Mouse (Mus musculus) midbrain, embryonic 13.5 days (tissue): ENCODE measurements around the gene Hist1h2ad. TPM values are rescaled to one million over a fixed set of nuclear protein-coding genes. Genes with fewer than 3 reads are reported as not detected.
"Not testable (repeated sequence)": the region's sequence is repeated elsewhere in the genome, so short reads cannot be mapped to it uniquely, and the experiment has no call there.

Experiments
- ATAC-seq: fragments of 200-750 bp; cut with Nextera tagmentation; 2 replicates; pipeline ENCODE4 v1.8.0; 2017; ENCODE audit warnings: mild to moderate bottlenecking, moderate TSS enrichment, moderate library complexity
- H3K27ac ChIP-seq: fragments of 300-500 bp; sonication (generic); 2 replicates; pipeline ENCODE4 v1.5.1; 2015; ENCODE audit warnings: inconsistent platforms, mild to moderate bottlenecking, moderate library complexity
- H3K27me3 ChIP-seq: fragments of 300-500 bp; sonication (generic); 2 replicates; pipeline ENCODE4 v1.6.1; 2015; ENCODE audit warnings: mild to moderate bottlenecking, inconsistent platforms
- H3K36me3 ChIP-seq: fragments of 300-500 bp; sonication (generic); 2 replicates; pipeline ENCODE4 v1.6.1; 2015; ENCODE audit warnings: mild to moderate bottlenecking, inconsistent platforms
- H3K4me1 ChIP-seq: fragments of 300-500 bp; sonication (generic); replicated peaks from 2 replicates; pipeline ENCODE4 v1.6.1; 2015; ENCODE audit warnings: inconsistent platforms
- H3K4me2 ChIP-seq: fragments of 300-500 bp; sonication (generic); replicated peaks from 2 replicates; pipeline ENCODE4 v1.6.1; 2015; ENCODE audit warnings: moderate library complexity, mild to moderate bottlenecking, inconsistent platforms
- H3K4me3 ChIP-seq: fragments of 300-500 bp; sonication (generic); replicated peaks from 2 replicates; pipeline ENCODE4 v1.5.1; 2015; ENCODE audit warnings: mild to moderate bottlenecking, inconsistent platforms
- H3K9ac ChIP-seq: fragments of 300-500 bp; sonication (generic); replicated peaks from 2 replicates; pipeline ENCODE4 v1.6.1; 2015; ENCODE audit warnings: mild to moderate bottlenecking, inconsistent platforms
- H3K9me3 ChIP-seq: fragments of 300-500 bp; sonication (generic); 2 replicates; pipeline ENCODE4 v1.6.1; 2016; ENCODE audit warnings: mild to moderate bottlenecking, inconsistent platforms
- WGBS: fragments of 180-500 bp; shearing (Covaris S2); methylation state at CpG from one replicate; pipeline ENCODE4 v1.1.7; 2015; 5-methylcytosine and 5-hydroxymethylcytosine counted together
- polyA plus RNA-seq: library from polyadenylated mRNA; unstranded; fragments of >200 nt; fragmentation: Nextera tagmentation; extraction: Ambion mirVana; gene quantifications from 2 replicates; pipeline ENCODE4 v1.2.1, GENCODE M21; 2015

Hist1h2ad gene
- polyA plus RNA-seq, 1 experiment from 2014 or later, result 1.7 TPM

- Histone ChIP-seq H3K9ac (peak overlapping the region; percentile 76; the same call in 1 of the 2 replicates), H3K4me3 (peak overlapping the region; percentile 50), H3K27ac (peak overlapping the region; percentile 93), H3K4me2 (peak overlapping the region; percentile 51)
- not testable (repeated sequence) for ATAC-seq, H3K4me1 ChIP-seq, H3K36me3 ChIP-seq, H3K9me3 ChIP-seq, H3K27me3 ChIP-seq
- 0% methylated on average over 14 of the region's 14 CpGs for WGBS
These were observed 29.4 kb upstream of the Hist1h2ad start for GRCm38 (mm10) chr13:23544787-23545120.

GRCm38 (mm10) chr13:23546694-23547093, 27.5 kb upstream of the Hist1h2ad start:
- Histone ChIP-seq H3K27me3 (no peaks in the 10 kb centered on the region), H3K27ac (no peak overlapping the region), H3K4me2 (no peak overlapping the region), H3K36me3 (no peaks in the 10 kb centered on the region), H3K9ac (no peak overlapping the region), H3K9me3 (no peaks in the 10 kb centered on the region), H3K4me3 (no peak overlapping the region), H3K4me1 (peaks cover 16% of the 10 kb centered on the region)
- 82% methylated on average over 5 of the region's 5 CpGs for WGBS
- ATAC-seq, result no peak

- 5% methylated on average over 3 of the region's 3 CpGs for WGBS
These were observed 23.4 kb upstream of the Hist1h2ad start for GRCm38 (mm10) chr13:23550761-23551145.

GRCm38 (mm10) chr13:23551146-23551834, 22.9 kb upstream of the Hist1h2ad start, which contains the start of gene Hist1h4f:
Gene Hist1h4f, minus strand, starts transcription at chr13:23551648.
- WGBS, result under 1% methylated on average over 47 of the region's 47 CpGs
- ATAC-seq, result peak; percentile 89
- H3K27me3 ChIP-seq, H3K9me3 ChIP-seq, H3K36me3 ChIP-seq: not testable (repeated sequence)
- Histone ChIP-seq H3K4me2 (peak within 1 kb of the TSS; percentile 65), H3K27ac (peak within 1 kb of the TSS; percentile 90), H3K4me3 (peak within 1 kb of the TSS; percentile 47), H3K4me1 (peaks cover 31% of the 10 kb centered on the region), H3K9ac (peak within 1 kb of the TSS; percentile 59)

More at GRCm38 (mm10) chr13:23550761-23551145, 23.4 kb upstream of the Hist1h2ad start:
- no peaks in the 10 kb centered on the region for H3K27me3 ChIP-seq
- H3K4me3 ChIP-seq, result peak overlapping the region; percentile 47
- H3K36me3 ChIP-seq, result no peaks in the 10 kb centered on the region
- no peaks in the 10 kb centered on the region for H3K9me3 ChIP-seq
- peak overlapping the region; percentile 59 for H3K9ac ChIP-seq
- peak overlapping the region; percentile 90 for H3K27ac ChIP-seq
- peaks cover 30% of the 10 kb centered on the region for H3K4me1 ChIP-seq
- no peak for ATAC-seq
- H3K4me2 ChIP-seq, result peak overlapping the region; percentile 65

- ATAC-seq, result no peak; the same call in 1 of the 2 replicates
- Histone ChIP-seq H3K4me1 (peaks cover 36% of the 10 kb centered on the region), H3K36me3 (no peaks in the 10 kb centered on the region), H3K9ac (peak overlapping the region; percentile 59; the same call in 1 of the 2 replicates), H3K4me3 (peak overlapping the region; percentile 47), H3K27me3 (no peaks in the 10 kb centered on the region), H3K27ac (peak overlapping the region; percentile 90), H3K9me3 (no peaks in the 10 kb centered on the region), H3K4me2 (peak overlapping the region; percentile 65)
- WGBS, result 53% methylated on average over 8 of the region's 8 CpGs
These were observed 22.0 kb upstream of the Hist1h2ad start for GRCm38 (mm10) chr13:23551931-23552914.

- 0 out of 2 replicates have a peak within 1 kb of the TSS, but pooled peaks have one; percentile 65 for H3K4me2 ChIP-seq
- H3K27me3 ChIP-seq, result no peaks in the 10 kb centered on the region
- ATAC-seq, result no peak
- no peak within 1 kb of the TSS for H3K4me3 ChIP-seq
- H3K36me3 ChIP-seq, result no peaks in the 10 kb centered on the region
- peaks cover 36% of the 10 kb centered on the region for H3K4me1 ChIP-seq
- H3K9me3 ChIP-seq, result no peaks in the 10 kb centered on the region
- H3K9ac ChIP-seq, result no peak within 1 kb of the TSS
- H3K27ac ChIP-seq, result peak within 1 kb of the TSS; percentile 91
These were observed 21.2 kb upstream of the Hist1h2ad start, which contains the start of gene Hist1h1d for GRCm38 (mm10) chr13:23552962-23553361. Gene Hist1h1d, plus strand, starts transcription at chr13:23553262.

GRCm38 (mm10) chr13:23554393-23554792, 19.8 kb upstream of the Hist1h2ad start:
- no peaks in the 10 kb centered on the region for H3K9me3 ChIP-seq
- H3K27me3 ChIP-seq, result no peaks in the 10 kb centered on the region
- peak overlapping the region; percentile 55 for H3K4me3 ChIP-seq
- 25% methylated on average over 9 of the region's 9 CpGs for WGBS
- no peak for ATAC-seq
- H3K27ac ChIP-seq, result peak overlapping the region; percentile 91
- no peaks in the 10 kb centered on the region for H3K36me3 ChIP-seq
- H3K9ac ChIP-seq, result peak overlapping the region; percentile 78
- H3K4me2 ChIP-seq, result peak overlapping the region; percentile 100
- H3K4me1 ChIP-seq, result peaks cover 36% of the 10 kb centered on the region

- ATAC-seq, result peak; percentile 77
- Histone ChIP-seq H3K27me3 (no peaks in the 10 kb centered on the region), H3K36me3 (no peaks in the 10 kb centered on the region), H3K9ac (peak overlapping the region; percentile 78), H3K27ac (peak overlapping the region; percentile 91), H3K9me3 (no peaks in the 10 kb centered on the region), H3K4me1 (peaks cover 36% of the 10 kb centered on the region), H3K4me2 (peak overlapping the region; percentile 100), H3K4me3 (peak overlapping the region; percentile 55)
- WGBS, result under 1% methylated on average over 53 of the region's 54 CpGs
These were observed 19.0 kb upstream of the Hist1h2ad start for GRCm38 (mm10) chr13:23554925-23555838.

- WGBS, result under 1% methylated on average over 18 of the region's 18 CpGs
- Histone ChIP-seq H3K4me1 (peaks cover 35% of the 10 kb centered on the region), H3K27ac (peak overlapping the region; percentile 91), H3K36me3 (no peaks in the 10 kb centered on the region), H3K27me3 (no peaks in the 10 kb centered on the region), H3K9ac (peak overlapping the region; percentile 78), H3K9me3 (no peaks in the 10 kb centered on the region), H3K4me2 (peak overlapping the region; percentile 100), H3K4me3 (peak overlapping the region; percentile 55)
- peak; percentile 84 for ATAC-seq
These were observed 18.3 kb upstream of the Hist1h2ad start for GRCm38 (mm10) chr13:23555839-23556416.

GRCm38 (mm10) chr13:23556906-23557305, 17.3 kb upstream of the Hist1h2ad start:
- H3K4me3 ChIP-seq, result no peak overlapping the region
- ATAC-seq, result no peak
- no peaks in the 10 kb centered on the region for H3K9me3 ChIP-seq
- peaks cover 29% of the 10 kb centered on the region for H3K4me1 ChIP-seq
- H3K27me3 ChIP-seq, result no peaks in the 10 kb centered on the region
- H3K9ac ChIP-seq, result no peak overlapping the region
- H3K36me3 ChIP-seq, result no peaks in the 10 kb centered on the region
- no peak overlapping the region; the same call in 1 of the 2 replicates for H3K27ac ChIP-seq
- 77% methylated on average over 3 of the region's 3 CpGs for WGBS
- 0 out of 2 replicates have a peak overlapping the region, but pooled peaks have one; percentile 20 for H3K4me2 ChIP-seq

- not testable (repeated sequence) for H3K27ac ChIP-seq, H3K36me3 ChIP-seq, H3K9me3 ChIP-seq, ATAC-seq, H3K9ac ChIP-seq, H3K27me3 ChIP-seq, H3K4me3 ChIP-seq
- peak overlapping the region; percentile 22 for H3K4me2 ChIP-seq
- peaks cover 14% of the 10 kb centered on the region for H3K4me1 ChIP-seq
- 15% methylated on average over 2 of the region's 2 CpGs for WGBS
These were observed 13.5 kb upstream of the Hist1h2ad start for GRCm38 (mm10) chr13:23560699-23561098.
